Mouse (Mus musculus) forebrain, embryonic 15.5 days (tissue): ENCODE results near the gene Krt33a. TPM values are rescaled to one million over a fixed set of nuclear protein-coding genes. Genes with fewer than 3 reads are reported as not detected.

Experiments used
- ATAC-seq: fragments of 200-750 bp; cut with Nextera tagmentation; replicated peaks from 2 replicates; pipeline ENCODE4 v1.8.0; 2017; ENCODE audit warnings: mild to moderate bottlenecking, moderate TSS enrichment, moderate library complexity
- H3K27ac ChIP-seq: fragments of 300-500 bp; sonication (generic); replicated peaks from 2 replicates; pipeline ENCODE4 v1.5.1; 2015; ENCODE audit warnings: mild to moderate bottlenecking, inconsistent platforms
- H3K27me3 ChIP-seq: fragments of 300-500 bp; sonication (generic); 2 replicates; pipeline ENCODE4 v1.6.1; 2015; ENCODE audit warnings: inconsistent platforms
- H3K36me3 ChIP-seq: fragments of 300-500 bp; sonication (generic); 2 replicates; pipeline ENCODE4 v1.6.1; 2015; ENCODE audit warnings: mild to moderate bottlenecking, inconsistent platforms
- H3K4me1 ChIP-seq: fragments of 300-500 bp; sonication (generic); 2 replicates; pipeline ENCODE4 v1.6.1; 2015; ENCODE audit warnings: inconsistent platforms
- H3K4me2 ChIP-seq: fragments of 300-500 bp; sonication (generic); replicated peaks from 2 replicates; pipeline ENCODE4 v1.6.1; 2015; ENCODE audit warnings: mild to moderate bottlenecking, inconsistent platforms
- H3K4me3 ChIP-seq: fragments of 300-500 bp; sonication (generic); 2 replicates; pipeline ENCODE4 v1.5.1; 2015; ENCODE audit warnings: mild to moderate bottlenecking, inconsistent platforms
- H3K9ac ChIP-seq: fragments of 300-500 bp; sonication (generic); replicated peaks from 2 replicates; pipeline ENCODE4 v1.6.1; 2015; ENCODE audit warnings: mild to moderate bottlenecking, inconsistent platforms
- H3K9me3 ChIP-seq: fragments of 300-500 bp; sonication (generic); 2 replicates; pipeline ENCODE4 v1.6.1; 2016; ENCODE audit warnings: inconsistent platforms
- WGBS: fragments of 180-500 bp; shearing (Covaris S2); methylation state at CpG from one replicate; pipeline ENCODE4 v1.1.7; 2015; ENCODE audit warnings: mixed read lengths; 5-methylcytosine and 5-hydroxymethylcytosine counted together
- polyA plus RNA-seq: library from polyadenylated mRNA; unstranded; fragments of >200 nt; fragmentation: Nextera tagmentation; extraction: Ambion mirVana; gene quantifications from 2 replicates; pipeline ENCODE4 v1.2.1, GENCODE M21; 2015

Krt33a gene
- not detected in 2 replicates for polyA plus RNA-seq

- H3K4me2 ChIP-seq: no peak within 1 kb of the TSS
- H3K27me3 ChIP-seq: no peaks in the 10 kb centered on the region
- no peaks in the 10 kb centered on the region for H3K36me3 ChIP-seq
- no peak within 1 kb of the TSS for H3K9ac ChIP-seq
- no peaks in the 10 kb centered on the region for H3K9me3 ChIP-seq
- H3K4me1 ChIP-seq: no peaks in the 10 kb centered on the region
- no peak within 1 kb of the TSS for H3K4me3 ChIP-seq
- H3K27ac ChIP-seq: no peak within 1 kb of the TSS
- no peak for ATAC-seq
- 83% methylated on average over 4 of the region's 4 CpGs for WGBS
Observed at GRCm38 (mm10) chr11:100016112-100016511, at the start of gene Krt33a. TSS of gene Krt33a (minus strand) at chr11:100016212.

GRCm38 (mm10) chr11:100058875-100059274 is 42.9 kb upstream of the Krt33a start:
- Histone ChIP-seq H3K4me3 (no peak overlapping the region), H3K4me2 (no peak overlapping the region), H3K4me1 (no peaks in the 10 kb centered on the region), H3K36me3 (no peaks in the 10 kb centered on the region), H3K9me3 (no peaks in the 10 kb centered on the region), H3K9ac (no peak overlapping the region), H3K27ac (no peak overlapping the region), H3K27me3 (no peaks in the 10 kb centered on the region)
- no peak for ATAC-seq
- 63% methylated on average over 8 of the region's 8 CpGs for WGBS

DNA sequence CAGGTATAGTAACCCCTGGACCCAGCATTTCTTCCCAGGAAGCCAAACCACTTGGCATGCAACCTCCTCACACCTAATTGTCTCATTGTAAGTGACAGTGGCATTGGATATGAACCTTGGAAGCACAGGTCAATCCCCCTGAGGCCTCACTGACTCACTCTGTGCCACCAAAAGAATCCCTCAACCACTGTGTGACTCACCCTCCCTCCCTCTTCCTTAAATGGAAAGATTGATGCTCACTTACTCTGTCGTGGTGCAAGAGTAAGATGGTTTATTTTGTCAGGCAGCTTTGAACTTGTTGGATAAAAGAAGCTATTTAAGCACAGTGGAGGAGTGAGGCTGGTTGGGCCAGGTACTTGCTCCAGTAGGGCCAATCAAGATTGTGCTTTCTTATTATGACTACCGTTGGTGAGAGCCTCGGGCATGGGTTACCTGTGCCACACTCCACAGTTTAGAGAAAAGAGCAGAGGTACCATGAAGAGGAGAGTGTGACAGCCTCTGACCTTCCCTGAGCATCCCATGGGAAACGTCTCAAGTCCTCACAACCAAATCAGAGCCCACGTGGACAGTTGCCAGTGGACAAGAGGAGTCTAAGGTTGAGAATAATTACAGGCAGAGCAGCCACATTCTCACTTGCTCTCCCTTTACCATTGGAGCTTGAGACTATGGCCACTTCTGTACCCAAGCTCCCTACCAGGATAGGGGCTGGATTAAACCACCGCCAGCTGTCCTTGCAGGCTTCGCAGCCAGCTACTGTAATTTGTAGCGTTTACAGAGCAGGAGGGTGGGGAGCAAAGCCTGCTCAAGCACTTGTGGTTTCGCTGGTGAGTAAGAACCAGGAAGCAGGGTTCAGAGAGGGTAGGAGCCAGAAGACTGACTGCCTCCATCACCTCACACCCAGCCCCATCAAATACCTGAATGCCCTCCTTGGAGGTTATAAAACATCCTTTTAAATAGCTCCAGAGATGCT is 40.0 kb upstream of the Krt33a start:
- Histone ChIP-seq H3K4me3 (no peak overlapping the region), H3K9me3 (no peaks in the 10 kb centered on the region), H3K9ac (no peak overlapping the region), H3K36me3 (no peaks in the 10 kb centered on the region), H3K4me2 (no peak overlapping the region), H3K27me3 (no peaks in the 10 kb centered on the region), H3K4me1 (no peaks in the 10 kb centered on the region), H3K27ac (no peak overlapping the region)
- 80% methylated on average over 9 of the region's 9 CpGs for WGBS
- ATAC-seq: no peak

GRCm38 (mm10) chr11:100050451-100050850 is 34.4 kb upstream of the Krt33a start, which contains the start of gene Krt31:
TSS of gene Krt31 (minus strand) at chr11:100050551.
- Histone ChIP-seq H3K27ac (no peak within 1 kb of the TSS), H3K9me3 (no peaks in the 10 kb centered on the region), H3K4me3 (no peak within 1 kb of the TSS), H3K27me3 (no peaks in the 10 kb centered on the region), H3K4me1 (no peaks in the 10 kb centered on the region), H3K36me3 (no peaks in the 10 kb centered on the region), H3K9ac (no peak within 1 kb of the TSS), H3K4me2 (no peak within 1 kb of the TSS)
- no peak for ATAC-seq
- WGBS: 89% methylated on average over 3 of the region's 3 CpGs

GRCm38 (mm10) chr11:100047193-100047592 is 31.2 kb upstream of the Krt33a start:
- ATAC-seq: no peak
- 89% methylated on average over 2 of the region's 2 CpGs for WGBS
- Histone ChIP-seq H3K9me3 (no peaks in the 10 kb centered on the region), H3K9ac (no peak overlapping the region), H3K4me3 (no peak overlapping the region), H3K4me1 (no peaks in the 10 kb centered on the region), H3K36me3 (no peaks in the 10 kb centered on the region), H3K27me3 (no peaks in the 10 kb centered on the region), H3K4me2 (no peak overlapping the region), H3K27ac (no peak overlapping the region)

DNA sequence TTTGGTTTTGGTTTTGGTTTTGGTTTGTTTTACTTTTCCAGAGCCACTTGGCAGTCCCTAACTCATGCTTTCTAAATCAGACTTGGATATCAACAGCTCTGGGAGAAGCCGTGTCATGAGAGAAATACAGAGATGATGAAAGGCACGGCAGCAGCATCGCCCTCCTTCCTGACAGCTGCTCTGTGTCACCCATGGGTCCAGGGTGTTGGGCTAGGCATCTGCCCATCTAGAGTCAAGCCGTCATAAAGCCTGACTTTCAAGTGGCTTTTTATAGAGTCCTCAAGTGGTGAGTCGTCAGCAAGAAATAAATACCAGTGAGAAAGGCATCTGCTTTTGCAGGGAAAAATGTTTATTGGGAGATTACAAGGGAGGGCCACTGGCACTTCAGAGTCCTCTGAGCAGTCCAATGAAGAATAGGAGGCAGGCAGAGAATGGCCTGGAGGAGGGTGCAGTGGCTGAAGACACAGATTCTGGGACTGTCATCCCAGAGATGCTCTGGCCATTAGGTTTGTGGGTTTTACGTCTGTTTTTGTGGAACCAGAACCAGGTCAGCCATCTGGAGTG is 30.4 kb upstream of the Krt33a start:
- no peak overlapping the region for H3K9ac ChIP-seq
- H3K4me3 ChIP-seq: no peak overlapping the region
- no peak overlapping the region for H3K27ac ChIP-seq
- 86% methylated on average over 6 of the region's 6 CpGs for WGBS
- no peak overlapping the region for H3K4me2 ChIP-seq
- no peaks in the 10 kb centered on the region for H3K27me3 ChIP-seq
- no peaks in the 10 kb centered on the region for H3K4me1 ChIP-seq
- H3K36me3 ChIP-seq: no peaks in the 10 kb centered on the region
- no peak for ATAC-seq
- no peaks in the 10 kb centered on the region for H3K9me3 ChIP-seq

GRCm38 (mm10) chr11:100041454-100041853 is 25.4 kb upstream of the Krt33a start, which contains the start of gene Krt34:
TSS of gene Krt34 (minus strand) at chr11:100041554.
- Histone ChIP-seq H3K4me1 (no peaks in the 10 kb centered on the region), H3K36me3 (no peaks in the 10 kb centered on the region), H3K9ac (no peak within 1 kb of the TSS), H3K27ac (no peak within 1 kb of the TSS), H3K4me3 (no peak within 1 kb of the TSS), H3K27me3 (no peaks in the 10 kb centered on the region), H3K4me2 (no peak within 1 kb of the TSS), H3K9me3 (no peaks in the 10 kb centered on the region)
- WGBS: 89% methylated on average over 6 of the region's 6 CpGs
- ATAC-seq: no peak

DNA sequence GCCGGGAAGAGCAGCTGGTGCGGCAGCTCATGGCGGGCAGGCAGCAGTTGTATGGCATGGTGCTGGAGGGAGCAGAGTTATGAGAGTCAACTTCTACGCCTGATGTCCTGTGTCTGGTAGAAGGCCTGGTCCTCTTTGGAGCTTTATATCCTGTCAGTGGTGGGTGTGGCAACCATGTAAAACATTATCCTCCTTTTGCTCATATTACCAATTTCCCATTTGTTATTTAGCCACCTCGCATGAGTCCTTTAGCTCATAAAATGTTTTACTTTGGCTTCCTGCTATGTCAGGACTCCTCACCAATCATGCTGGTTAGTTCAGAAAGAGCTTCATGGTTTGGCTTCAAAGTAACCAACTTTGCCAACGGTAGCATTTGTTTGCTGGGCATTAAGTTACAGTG is 13.8 kb upstream of the Krt33a start, which contains the start of gene Krt33b:
Gene Krt33b, minus strand, starts transcription at position 101 of the 400 bp plus-strand sequence.
- Histone ChIP-seq H3K9me3 (no peaks in the 10 kb centered on the region), H3K36me3 (no peaks in the 10 kb centered on the region), H3K4me3 (no peak within 1 kb of the TSS), H3K4me1 (no peaks in the 10 kb centered on the region), H3K4me2 (no peak within 1 kb of the TSS), H3K9ac (no peak within 1 kb of the TSS), H3K27me3 (no peaks in the 10 kb centered on the region), H3K27ac (no peak within 1 kb of the TSS)
- WGBS: 96% methylated on average over 6 of the region's 6 CpGs
- ATAC-seq: no peak

GRCm38 (mm10) chr11:100021438-100021837 is 5.4 kb upstream of the Krt33a start:
- WGBS: 84% methylated on average over 5 of the region's 5 CpGs
- no peak for ATAC-seq

DNA sequence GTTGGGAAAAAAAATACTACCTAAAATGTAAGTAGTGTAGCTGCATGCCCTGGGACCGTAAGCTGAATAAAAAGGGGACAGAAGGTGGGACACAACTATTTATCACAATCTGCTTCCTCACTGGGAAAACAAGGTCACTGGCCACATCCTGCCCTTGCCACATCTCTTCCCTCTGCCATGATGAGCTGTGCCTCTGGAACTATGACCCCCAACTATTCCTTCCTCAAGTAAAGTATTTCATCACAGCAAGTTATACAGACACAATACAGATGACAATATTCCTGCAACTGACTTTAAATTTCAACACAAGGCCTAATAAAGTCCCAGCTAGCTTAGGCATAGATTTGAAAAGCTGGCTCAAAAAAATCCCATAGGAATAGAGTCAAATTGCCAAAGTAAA is 3.5 kb upstream of the Krt33a start:
- ATAC-seq: no peak
- H3K4me3 ChIP-seq: no peak overlapping the region
- H3K4me2 ChIP-seq: no peak overlapping the region
- H3K4me1 ChIP-seq: no peaks in the 10 kb centered on the region
- no peaks in the 10 kb centered on the region for H3K27me3 ChIP-seq
- no peaks in the 10 kb centered on the region for H3K9me3 ChIP-seq
- no peaks in the 10 kb centered on the region for H3K36me3 ChIP-seq
- no peak overlapping the region for H3K27ac ChIP-seq
- H3K9ac ChIP-seq: no peak overlapping the region
- WGBS: 94% methylated on average over 1 of the region's 1 CpGs

More at GRCm38 (mm10) chr11:100021438-100021837, 5.4 kb upstream of the Krt33a start:
- H3K4me3 ChIP-seq: no peak overlapping the region
- H3K27me3 ChIP-seq: no peaks in the 10 kb centered on the region
- no peaks in the 10 kb centered on the region for H3K9me3 ChIP-seq
- H3K36me3 ChIP-seq: no peaks in the 10 kb centered on the region
- H3K4me2 ChIP-seq: no peak overlapping the region
- no peak overlapping the region for H3K9ac ChIP-seq
- no peak overlapping the region for H3K27ac ChIP-seq
- no peaks in the 10 kb centered on the region for H3K4me1 ChIP-seq

GRCm38 (mm10) chr11:100013691-100014171 is 2.3 kb downstream of the Krt33a start:
- no peaks in the 10 kb centered on the region for H3K27me3 ChIP-seq
- no peak overlapping the region for H3K4me2 ChIP-seq
- H3K36me3 ChIP-seq: no peaks in the 10 kb centered on the region
- ATAC-seq: no peak
- H3K4me1 ChIP-seq: no peaks in the 10 kb centered on the region
- no peak overlapping the region for H3K4me3 ChIP-seq
- no peak overlapping the region for H3K27ac ChIP-seq
- 77% methylated on average over 4 of the region's 4 CpGs for WGBS
- no peak overlapping the region for H3K9ac ChIP-seq
- no peaks in the 10 kb centered on the region for H3K9me3 ChIP-seq

DNA sequence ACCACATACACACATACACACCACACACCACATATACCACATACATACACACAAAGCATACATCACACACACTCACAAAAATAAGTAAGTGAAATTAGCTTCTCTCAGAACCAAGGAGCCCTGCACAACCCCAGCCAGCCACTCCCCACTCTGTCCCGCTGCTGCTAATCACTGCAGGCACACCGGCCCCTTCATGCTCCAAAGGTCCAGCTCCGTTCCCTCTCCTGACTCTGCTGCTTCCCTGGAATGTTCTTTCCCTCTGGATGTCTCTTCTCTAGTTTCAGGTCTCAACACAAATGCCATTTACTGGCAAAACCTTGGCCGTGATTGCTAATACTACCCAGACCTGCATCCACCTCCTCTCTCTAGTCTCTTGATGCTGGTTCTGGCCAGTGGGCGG is 5.3 kb downstream of the Krt33a start:
- Histone ChIP-seq H3K4me3 (no peak overlapping the region), H3K4me2 (no peak overlapping the region), H3K9me3 (no peaks in the 10 kb centered on the region), H3K36me3 (no peaks in the 10 kb centered on the region), H3K27me3 (no peaks in the 10 kb centered on the region), H3K9ac (no peak overlapping the region), H3K4me1 (no peaks in the 10 kb centered on the region), H3K27ac (no peak overlapping the region)
- ATAC-seq: no peak
- 87% methylated on average over 5 of the region's 5 CpGs for WGBS
